Mouse (Mus musculus) hindbrain, embryonic 12.5 days (tissue): ENCODE results near the gene Kcnn1. TPM values are rescaled to one million over a fixed set of nuclear protein-coding genes. Genes with fewer than 3 reads are reported as not detected.
"Not testable (repeated sequence)": the region's sequence is repeated elsewhere in the genome, so short reads cannot be mapped to it uniquely, and the experiment has no call there.

ENCODE experiments used
- ATAC-seq: fragments of 200-750 bp; cut with Nextera tagmentation; 2 replicates; pipeline ENCODE4 v1.8.0; 2017; ENCODE audit warnings: moderate TSS enrichment; ENCODE audit not compliant: low FRiP score
- H3K27ac ChIP-seq: fragments of 300-500 bp; sonication (generic); 2 replicates; pipeline ENCODE4 v1.5.1; 2016; ENCODE audit warnings: mild to moderate bottlenecking
- H3K27me3 ChIP-seq: fragments of 300-500 bp; sonication (generic); 2 replicates; pipeline ENCODE4 v1.6.1; 2016; ENCODE audit warnings: mild to moderate bottlenecking
- H3K36me3 ChIP-seq: fragments of 300-500 bp; sonication (generic); 2 replicates; pipeline ENCODE4 v1.6.1; 2016; ENCODE audit warnings: mild to moderate bottlenecking
- H3K4me1 ChIP-seq: fragments of 300-500 bp; sonication (generic); 2 replicates; pipeline ENCODE4 v1.6.1; 2016
- H3K4me2 ChIP-seq: fragments of 300-500 bp; sonication (generic); replicated peaks from 2 replicates; pipeline ENCODE4 v1.6.1; 2016; ENCODE audit warnings: mild to moderate bottlenecking
- H3K4me3 ChIP-seq: fragments of 300-500 bp; sonication (generic); 2 replicates; pipeline ENCODE4 v1.5.1; 2016; ENCODE audit warnings: mild to moderate bottlenecking
- H3K9ac ChIP-seq: fragments of 300-500 bp; sonication (generic); 2 replicates; pipeline ENCODE4 v1.6.1; 2016; ENCODE audit warnings: mild to moderate bottlenecking, moderate library complexity
- H3K9me3 ChIP-seq: fragments of 300-500 bp; sonication (generic); replicated peaks from 2 replicates; pipeline ENCODE4 v1.6.1; 2016; ENCODE audit warnings: mild to moderate bottlenecking
- WGBS: fragments of 180-500 bp; shearing (Covaris S2); methylation state at CpG from one replicate; pipeline ENCODE4 v1.1.7; 2016; 5-methylcytosine and 5-hydroxymethylcytosine counted together
- polyA plus RNA-seq: library from polyadenylated mRNA; unstranded; fragments of >200 nt; fragmentation: Nextera tagmentation; extraction: Ambion mirVana; gene quantifications from 2 replicates; pipeline ENCODE4 v1.2.1, GENCODE M21; 2016

Gene Kcnn1
- polyA plus RNA-seq, 1 experiment from 2014 or later = 22.1 TPM

- no peak overlapping the region for H3K27ac ChIP-seq
- ATAC-seq = no peak
- no peak overlapping the region for H3K4me2 ChIP-seq
- peaks cover 7% of the 10 kb centered on the region; the same call in 1 of the 2 replicates for H3K36me3 ChIP-seq
- 56% methylated on average over 15 of the region's 15 CpGs for WGBS
- no peak overlapping the region for H3K4me3 ChIP-seq
- H3K27me3 ChIP-seq = no peaks in the 10 kb centered on the region
- peaks cover 7% of the 10 kb centered on the region for H3K4me1 ChIP-seq
- H3K9me3 ChIP-seq = no peaks in the 10 kb centered on the region
- peak overlapping the region; percentile 3; the same call in 1 of the 2 replicates for H3K9ac ChIP-seq
These were observed 29.5 kb downstream of the Kcnn1 start for GRCm38 (mm10) chr8:70833520-70833919.

GRCm38 (mm10) chr8:70833018-70833482 lies 30.0 kb downstream of the Kcnn1 start:
- Histone ChIP-seq H3K27ac (peak overlapping the region; percentile 25; the same call in 1 of the 2 replicates), H3K36me3 (peaks cover 7% of the 10 kb centered on the region; the same call in 1 of the 2 replicates), H3K9me3 (no peaks in the 10 kb centered on the region), H3K9ac (peak overlapping the region; percentile 3; the same call in 1 of the 2 replicates), H3K27me3 (no peaks in the 10 kb centered on the region), H3K4me1 (peaks cover 4% of the 10 kb centered on the region; the same call in 1 of the 2 replicates), H3K4me2 (no peak overlapping the region), H3K4me3 (no peak overlapping the region)
- 65% methylated on average over 9 of the region's 9 CpGs for WGBS
- ATAC-seq = no peak

GRCm38 (mm10) chr8:70832371-70832770 lies 30.7 kb downstream of the Kcnn1 start:
- no peak overlapping the region for H3K27ac ChIP-seq
- H3K36me3 ChIP-seq = peaks cover 7% of the 10 kb centered on the region; the same call in 1 of the 2 replicates
- no peak for ATAC-seq
- H3K4me2 ChIP-seq = no peak overlapping the region
- no peak overlapping the region for H3K4me3 ChIP-seq
- no peaks in the 10 kb centered on the region for H3K9me3 ChIP-seq
- H3K9ac ChIP-seq = no peak overlapping the region
- H3K27me3 ChIP-seq = no peaks in the 10 kb centered on the region
- H3K4me1 ChIP-seq = peaks cover 4% of the 10 kb centered on the region; the same call in 1 of the 2 replicates
- 62% methylated on average over 11 of the region's 11 CpGs for WGBS

- Histone ChIP-seq H3K4me2 (no peak overlapping the region), H3K9me3 (0 out of 2 replicates have a peak, but pooled peaks cover 3% of the 10 kb centered on the region), H3K9ac (no peak overlapping the region), H3K4me3 (no peak overlapping the region), H3K27ac (no peak overlapping the region), H3K36me3 (peaks cover 7% of the 10 kb centered on the region; the same call in 1 of the 2 replicates), H3K27me3 (no peaks in the 10 kb centered on the region), H3K4me1 (peaks cover 4% of the 10 kb centered on the region; the same call in 1 of the 2 replicates)
- no peak for ATAC-seq
- WGBS = 90% methylated on average over 8 of the region's 8 CpGs
These were observed 31.5 kb downstream of the Kcnn1 start for GRCm38 (mm10) chr8:70831517-70831916.

- Histone ChIP-seq H3K4me3 (no peak overlapping the region), H3K9me3 (0 out of 2 replicates have a peak, but pooled peaks cover 3% of the 10 kb centered on the region), H3K9ac (no peak overlapping the region), H3K4me2 (no peak overlapping the region), H3K36me3 (no peaks in the 10 kb centered on the region), H3K4me1 (no peaks in the 10 kb centered on the region), H3K27ac (no peak overlapping the region), H3K27me3 (peaks cover 5% of the 10 kb centered on the region; the same call in 1 of the 2 replicates)
- WGBS = 86% methylated on average over 1 of the region's 1 CpGs
- ATAC-seq = no peak
These were observed 35.3 kb downstream of the Kcnn1 start for GRCm38 (mm10) chr8:70827796-70828195.

- 91% methylated on average over 2 of the region's 2 CpGs for WGBS
- Histone ChIP-seq H3K9ac (no peak overlapping the region), H3K27me3 (peaks cover 5% of the 10 kb centered on the region; the same call in 1 of the 2 replicates)
These were observed 36.0 kb downstream of the Kcnn1 start for GRCm38 (mm10) chr8:70827010-70827409.

GRCm38 (mm10) chr8:70825816-70826215 lies 37.2 kb downstream of the Kcnn1 start:
- Histone ChIP-seq H3K4me1 (no peaks in the 10 kb centered on the region), H3K4me3 (no peak overlapping the region), H3K9me3 (0 out of 2 replicates have a peak, but pooled peaks cover 3% of the 10 kb centered on the region), H3K27ac (no peak overlapping the region), H3K36me3 (no peaks in the 10 kb centered on the region), H3K4me2 (no peak overlapping the region), H3K9ac (no peak overlapping the region), H3K27me3 (peaks cover 8% of the 10 kb centered on the region)
- ATAC-seq = no peak
- WGBS = 84% methylated on average over 8 of the region's 8 CpGs

More at GRCm38 (mm10) chr8:70827010-70827409, 36.0 kb downstream of the Kcnn1 start:
- Histone ChIP-seq H3K4me1 (no peaks in the 10 kb centered on the region), H3K4me2 (no peak overlapping the region), H3K27ac (no peak overlapping the region), H3K36me3 (no peaks in the 10 kb centered on the region), H3K9me3 (0 out of 2 replicates have a peak, but pooled peaks cover 3% of the 10 kb centered on the region), H3K4me3 (no peak overlapping the region)
- ATAC-seq = no peak

- no peak overlapping the region for H3K4me3 ChIP-seq
- H3K4me1 ChIP-seq = peaks cover 3% of the 10 kb centered on the region; the same call in 1 of the 2 replicates
- H3K36me3 ChIP-seq = no peaks in the 10 kb centered on the region
- H3K9ac ChIP-seq = 0 out of 2 replicates have a peak overlapping the region, but pooled peaks have one; percentile 27
- H3K27ac ChIP-seq = no peak overlapping the region
- H3K4me2 ChIP-seq = no peak overlapping the region
- 87% methylated on average over 7 of the region's 7 CpGs for WGBS
- H3K9me3 ChIP-seq = peaks cover 6% of the 10 kb centered on the region; the same call in 1 of the 2 replicates
- ATAC-seq = no peak
- peaks cover 27% of the 10 kb centered on the region for H3K27me3 ChIP-seq
These were observed 39.3 kb downstream of the Kcnn1 start for GRCm38 (mm10) chr8:70823802-70824201.

GRCm38 (mm10) chr8:70822594-70822993 lies 40.5 kb downstream of the Kcnn1 start:
- H3K9ac ChIP-seq, H3K4me3 ChIP-seq, ATAC-seq, H3K27ac ChIP-seq, H3K4me2 ChIP-seq, H3K4me1 ChIP-seq, H3K36me3 ChIP-seq: not testable (repeated sequence)
- 90% methylated on average over 3 of the region's 3 CpGs for WGBS
- H3K9me3 ChIP-seq = peaks cover 12% of the 10 kb centered on the region; the same call in 1 of the 2 replicates
- H3K27me3 ChIP-seq = peaks cover 28% of the 10 kb centered on the region

- Histone ChIP-seq H3K27ac (no peak overlapping the region), H3K9ac (no peak overlapping the region), H3K9me3 (peaks cover 11% of the 10 kb centered on the region; the same call in 1 of the 2 replicates), H3K36me3 (no peaks in the 10 kb centered on the region), H3K4me3 (no peak overlapping the region), H3K4me1 (peaks cover 4% of the 10 kb centered on the region; the same call in 1 of the 2 replicates), H3K27me3 (peaks cover 34% of the 10 kb centered on the region), H3K4me2 (no peak overlapping the region)
- ATAC-seq = no peak
- 51% methylated on average over 11 of the region's 11 CpGs for WGBS
These were observed 41.1 kb downstream of the Kcnn1 start for GRCm38 (mm10) chr8:70821992-70822391.

GRCm38 (mm10) chr8:70821399-70821962 lies 41.6 kb downstream of the Kcnn1 start:
- 0 out of 2 replicates have a peak, but pooled peaks have one; percentile 17 for ATAC-seq
- peaks cover 39% of the 10 kb centered on the region for H3K27me3 ChIP-seq
- peaks cover 8% of the 10 kb centered on the region; the same call in 1 of the 2 replicates for H3K4me1 ChIP-seq
- H3K9me3 ChIP-seq = peaks cover 9% of the 10 kb centered on the region; the same call in 1 of the 2 replicates
- H3K4me2 ChIP-seq = no peak overlapping the region
- WGBS = 16% methylated on average over 30 of the region's 30 CpGs
- H3K4me3 ChIP-seq = no peak overlapping the region
- H3K9ac ChIP-seq = no peak overlapping the region
- H3K36me3 ChIP-seq = no peaks in the 10 kb centered on the region
- no peak overlapping the region for H3K27ac ChIP-seq

GRCm38 (mm10) chr8:70820101-70820935 lies 42.7 kb downstream of the Kcnn1 start:
- H3K27ac ChIP-seq = no peak overlapping the region
- H3K4me3 ChIP-seq = no peak overlapping the region
- H3K9me3 ChIP-seq = peaks cover 9% of the 10 kb centered on the region; the same call in 1 of the 2 replicates
- no peak overlapping the region for H3K9ac ChIP-seq
- 4% methylated on average over 31 of the region's 31 CpGs for WGBS
- H3K36me3 ChIP-seq = no peaks in the 10 kb centered on the region
- 0 out of 2 replicates have a peak overlapping the region, but pooled peaks have one; percentile 17 for H3K4me2 ChIP-seq
- peak; percentile 65 for ATAC-seq
- peaks cover 51% of the 10 kb centered on the region for H3K27me3 ChIP-seq
- H3K4me1 ChIP-seq = peaks cover 9% of the 10 kb centered on the region; the same call in 1 of the 2 replicates
